Mouse (Mus musculus) 416B (cell line): ENCODE results near the gene S100a11.

Source experiments
- DNase-seq: peaks from one replicate; pipeline ENCODE4 v3.0.0; 2011; ENCODE audit warnings: low read depth

S100a11 gene

DNA sequence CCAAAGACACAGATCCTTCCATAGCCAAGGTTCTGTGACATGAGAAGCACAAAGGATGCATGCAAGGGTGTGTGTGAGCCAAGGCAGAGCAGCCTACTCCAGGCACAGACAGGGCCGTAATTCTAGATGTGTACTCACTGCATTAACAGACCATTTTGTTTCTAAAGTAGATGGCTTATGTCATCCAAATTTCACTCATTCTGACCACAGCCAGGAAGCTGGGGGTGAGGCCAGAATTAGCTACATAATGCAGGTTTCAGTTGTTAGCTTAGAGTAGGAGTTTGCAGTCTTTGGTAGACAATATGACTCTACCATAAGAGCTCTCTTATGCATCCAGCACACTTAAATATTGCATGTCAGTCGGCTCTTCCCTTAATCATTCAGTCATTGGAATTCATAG is 42.1 kb downstream of the S100a11 start:
- peak; percentile 73 for DNase-seq

GRCm38 (mm10) chr3:93563216-93563615 is 42.9 kb downstream of the S100a11 start:
- DNase-seq, result no peak

DNA sequence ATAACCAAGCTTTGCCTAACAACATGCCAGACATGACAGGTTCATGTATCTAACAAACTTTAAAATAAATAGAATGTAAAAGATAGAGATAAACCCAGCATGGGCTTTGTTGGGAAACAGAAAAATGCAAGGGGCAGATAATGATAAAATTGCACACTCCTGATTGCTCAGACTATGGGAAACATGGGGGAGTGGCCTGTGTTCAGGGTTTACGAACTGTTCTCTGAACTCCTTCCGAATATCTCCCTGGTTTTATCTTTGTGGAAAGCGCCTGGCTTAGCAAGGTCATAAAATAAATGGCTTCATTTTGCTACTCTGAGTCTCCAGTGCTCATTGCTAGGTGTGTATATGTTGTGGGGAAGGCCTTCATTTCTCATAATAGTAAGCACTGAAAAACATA is 46.6 kb downstream of the S100a11 start:
- DNase-seq, result no peak

DNA sequence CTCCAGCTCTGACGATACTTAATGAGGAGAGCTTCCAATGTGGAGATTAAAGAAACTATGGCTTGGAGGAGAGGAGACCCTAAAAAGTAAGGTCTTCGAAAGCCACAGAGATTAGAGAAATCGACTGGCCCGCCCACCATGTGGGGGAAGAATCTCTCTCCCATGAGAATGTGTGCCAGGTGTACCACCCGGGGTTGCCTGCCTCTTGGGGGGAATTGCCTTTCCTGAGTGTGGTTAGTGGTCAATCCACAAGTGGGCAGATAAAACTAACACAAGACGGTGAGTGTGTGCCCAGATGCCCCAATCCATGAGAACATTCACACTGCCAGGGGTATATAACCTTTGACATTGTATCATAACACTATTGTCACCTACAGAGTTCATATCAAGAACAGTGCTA is 47.4 kb downstream of the S100a11 start:
- no peak for DNase-seq

DNA sequence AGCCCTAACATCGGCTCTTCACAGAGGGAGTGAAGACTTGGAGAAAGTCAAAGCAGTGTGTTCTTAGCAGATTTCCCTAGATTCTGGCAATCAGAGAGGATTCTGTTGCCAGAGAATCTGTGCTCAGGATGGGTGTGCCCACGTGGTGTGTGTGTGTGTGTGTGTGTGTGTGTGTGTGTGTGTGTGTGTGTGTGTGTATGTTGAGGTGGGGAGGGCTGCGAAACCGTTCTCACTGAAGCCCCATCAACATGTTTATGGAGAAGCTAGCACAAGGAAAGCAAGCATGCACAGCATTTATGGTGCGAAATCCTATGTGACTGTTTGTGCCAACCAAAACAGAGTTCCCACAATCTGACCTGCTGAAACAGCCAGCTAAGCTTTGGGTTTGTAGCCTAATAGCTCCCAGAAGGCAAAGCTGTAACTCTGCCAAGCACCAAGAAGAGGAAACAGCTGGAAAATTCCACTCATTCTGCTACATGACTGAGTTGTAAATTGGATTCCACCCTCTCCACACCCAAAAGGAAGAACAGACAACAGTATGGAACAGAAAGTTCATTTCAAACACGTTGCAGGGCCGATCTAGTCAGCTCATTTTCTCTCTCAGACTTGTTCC is 48.2 kb downstream of the S100a11 start:
- DNase-seq, result no peak

GRCm38 (mm10) chr3:93569046-93569445 is 48.8 kb downstream of the S100a11 start:
- DNase-seq, result no peak

DNA sequence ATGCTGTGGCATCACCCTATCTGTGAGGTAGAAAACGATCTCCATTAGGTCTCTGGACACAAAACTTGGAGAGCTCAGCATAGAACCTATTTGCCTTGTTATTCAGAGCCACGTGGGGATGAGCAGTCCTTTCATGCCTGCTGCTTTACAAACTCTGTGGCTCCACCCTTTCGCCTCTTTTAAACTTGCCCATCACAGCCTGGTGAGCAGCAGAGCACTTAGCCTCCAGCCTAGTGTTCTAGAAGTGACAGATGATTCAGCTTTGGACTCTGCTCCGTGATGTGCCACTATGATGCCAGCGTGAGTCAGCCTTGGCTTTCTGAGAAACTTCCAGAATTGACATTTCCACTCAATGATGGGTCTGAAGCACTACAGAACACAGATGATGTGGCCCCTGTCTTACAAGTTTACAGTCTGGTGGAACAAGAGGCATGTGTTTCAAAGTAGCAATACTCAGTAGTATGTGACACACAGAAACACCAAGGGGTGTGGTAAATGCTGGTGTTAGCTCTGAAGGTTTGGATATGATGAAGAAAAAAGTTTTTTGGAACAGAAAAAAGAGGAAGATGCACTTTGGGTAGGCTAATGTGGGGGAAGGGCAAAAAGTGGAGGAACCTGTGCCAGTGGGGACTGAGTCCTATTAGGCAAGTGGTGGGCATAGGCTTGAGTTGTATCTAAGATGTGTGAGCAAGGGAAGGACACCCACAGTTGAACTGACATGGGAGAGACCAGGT is 51.9 kb downstream of the S100a11 start:
- peak; percentile 66 for DNase-seq
